Mouse (Mus musculus): ENCODE data around the gene Hmgb4. TPM values are rescaled to one million over a fixed set of nuclear protein-coding genes. Genes with fewer than 3 reads are reported as not detected.

Hmgb4 gene
- polyA plus RNA-seq, 1 experiment: not detected

GRCm38 (mm10) chr4:128270177-128270576 lies 9.4 kb upstream of the Hmgb4 start:
- no peaks in the 10 kb centered on the region for H3K4me1 ChIP-seq (ENCODE audit: control insufficient read depth)
- H3K36me3 ChIP-seq (ENCODE audit: control insufficient read depth): no peaks in the 10 kb centered on the region
- H3K27me3 ChIP-seq (ENCODE audit: control insufficient read depth): no peaks in the 10 kb centered on the region
- peaks cover 72% of the 10 kb centered on the region for H3K9me3 ChIP-seq (ENCODE audit: control insufficient read depth, low read length)
- TF ChIP-seq GATA1 (IDR thresholded peaks at IDR 0.05; ENCODE audit: low read length) (no peak), TAL1 (IDR thresholded peaks at IDR 0.05; ENCODE audit: low read length) (no peak)
- H3K4me3 ChIP-seq (replicated peaks): no peak overlapping the region

GRCm38 (mm10) chr4:128269261-128269875 lies 8.6 kb upstream of the Hmgb4 start:
- TF ChIP-seq GATA1 (IDR thresholded peaks at IDR 0.05; ENCODE audit: low read length) (no peak), TAL1 (IDR thresholded peaks at IDR 0.05; ENCODE audit: low read length) (no peak)
- Histone ChIP-seq H3K36me3 (ENCODE audit: control insufficient read depth) (no peaks in the 10 kb centered on the region), H3K4me1 (ENCODE audit: control insufficient read depth) (no peaks in the 10 kb centered on the region), H3K9me3 (ENCODE audit: control insufficient read depth, low read length) (peaks cover 76% of the 10 kb centered on the region), H3K4me3 (replicated peaks) (no peak overlapping the region), H3K27me3 (ENCODE audit: control insufficient read depth) (no peaks in the 10 kb centered on the region)

- no peaks in the 10 kb centered on the region for H3K27me3 ChIP-seq (ENCODE audit: control insufficient read depth)
- no peak for TF ChIP-seq TAL1 (IDR thresholded peaks at IDR 0.05; ENCODE audit: low read length)
- no peaks in the 10 kb centered on the region for H3K36me3 ChIP-seq (ENCODE audit: control insufficient read depth)
- H3K4me3 ChIP-seq (replicated peaks): no peak overlapping the region
- no peaks in the 10 kb centered on the region for H3K4me1 ChIP-seq (ENCODE audit: control insufficient read depth)
- peaks cover 72% of the 10 kb centered on the region for H3K9me3 ChIP-seq (ENCODE audit: control insufficient read depth, low read length)
Observed at GRCm38 (mm10) chr4:128265341-128265740, 4.6 kb upstream of the Hmgb4 start.

- H3K9me3 ChIP-seq (ENCODE audit: control insufficient read depth, low read length): peaks cover 74% of the 10 kb centered on the region
- H3K4me1 ChIP-seq (ENCODE audit: control insufficient read depth): no peaks in the 10 kb centered on the region
- no peaks in the 10 kb centered on the region for H3K27me3 ChIP-seq (ENCODE audit: control insufficient read depth)
- no peaks in the 10 kb centered on the region for H3K36me3 ChIP-seq (ENCODE audit: control insufficient read depth)
- no peak overlapping the region for H3K4me3 ChIP-seq (replicated peaks)
- no peak for TF ChIP-seq GATA1 (IDR thresholded peaks at IDR 0.05; ENCODE audit: low read length)
- no peak for TF ChIP-seq TAL1 (IDR thresholded peaks at IDR 0.05; ENCODE audit: low read length)
Observed at GRCm38 (mm10) chr4:128264491-128264890, 3.7 kb upstream of the Hmgb4 start.

GRCm38 (mm10) chr4:128259211-128259610 lies 1.5 kb downstream of the Hmgb4 start:
- Histone ChIP-seq H3K4me3 (replicated peaks) (no peak overlapping the region), H3K4me1 (ENCODE audit: control insufficient read depth) (no peaks in the 10 kb centered on the region), H3K9me3 (ENCODE audit: control insufficient read depth, low read length) (peaks cover 48% of the 10 kb centered on the region), H3K27me3 (ENCODE audit: control insufficient read depth) (no peaks in the 10 kb centered on the region), H3K36me3 (ENCODE audit: control insufficient read depth) (no peaks in the 10 kb centered on the region)
- TF ChIP-seq GATA1 (IDR thresholded peaks at IDR 0.05; ENCODE audit: low read length): no peak

- H3K9me3 ChIP-seq (ENCODE audit: control insufficient read depth, low read length): peaks cover 63% of the 10 kb centered on the region
- H3K27me3 ChIP-seq (ENCODE audit: control insufficient read depth): no peaks in the 10 kb centered on the region
- no peak overlapping the region for H3K4me3 ChIP-seq (replicated peaks)
- H3K4me1 ChIP-seq (ENCODE audit: control insufficient read depth): no peaks in the 10 kb centered on the region
- TF ChIP-seq GATA1 (IDR thresholded peaks at IDR 0.05; ENCODE audit: low read length) (no peak), TAL1 (IDR thresholded peaks at IDR 0.05; ENCODE audit: low read length) (no peak)
- no peaks in the 10 kb centered on the region for H3K36me3 ChIP-seq (ENCODE audit: control insufficient read depth)
Observed at GRCm38 (mm10) chr4:128248676-128249075, 12.1 kb downstream of the Hmgb4 start.

GRCm38 (mm10) chr4:128245201-128245600 lies 15.6 kb downstream of the Hmgb4 start:
- no peaks in the 10 kb centered on the region for H3K36me3 ChIP-seq (ENCODE audit: control insufficient read depth)
- no peaks in the 10 kb centered on the region for H3K27me3 ChIP-seq (ENCODE audit: control insufficient read depth)
- H3K4me1 ChIP-seq (ENCODE audit: control insufficient read depth): no peaks in the 10 kb centered on the region
- H3K9me3 ChIP-seq (ENCODE audit: control insufficient read depth, low read length): peaks cover 35% of the 10 kb centered on the region
- no peak overlapping the region for H3K4me3 ChIP-seq (replicated peaks)
- TF ChIP-seq TAL1 (IDR thresholded peaks at IDR 0.05; ENCODE audit: low read length) (no peak), GATA1 (IDR thresholded peaks at IDR 0.05; ENCODE audit: low read length) (no peak)

- Histone ChIP-seq H3K27me3 (ENCODE audit: control insufficient read depth) (no peaks in the 10 kb centered on the region), H3K4me3 (replicated peaks) (no peak overlapping the region), H3K9me3 (ENCODE audit: control insufficient read depth, low read length) (peaks cover 15% of the 10 kb centered on the region), H3K4me1 (ENCODE audit: control insufficient read depth) (no peaks in the 10 kb centered on the region), H3K36me3 (ENCODE audit: control insufficient read depth) (no peaks in the 10 kb centered on the region)
- TF ChIP-seq TAL1 (IDR thresholded peaks at IDR 0.05; ENCODE audit: low read length) (no peak), GATA1 (IDR thresholded peaks at IDR 0.05; ENCODE audit: low read length) (no peak)
Observed at GRCm38 (mm10) chr4:128241854-128242356, 18.9 kb downstream of the Hmgb4 start.

- Histone ChIP-seq H3K36me3 (ENCODE audit: control insufficient read depth) (no peaks in the 10 kb centered on the region), H3K4me3 (replicated peaks) (no peak overlapping the region), H3K9me3 (ENCODE audit: control insufficient read depth, low read length) (peaks cover 17% of the 10 kb centered on the region), H3K4me1 (ENCODE audit: control insufficient read depth) (no peaks in the 10 kb centered on the region), H3K27me3 (ENCODE audit: control insufficient read depth) (no peaks in the 10 kb centered on the region)
- TF ChIP-seq GATA1 (IDR thresholded peaks at IDR 0.05; ENCODE audit: low read length): no peak
- TF ChIP-seq TAL1 (IDR thresholded peaks at IDR 0.05; ENCODE audit: low read length): no peak
Observed at GRCm38 (mm10) chr4:128241075-128241853, 19.5 kb downstream of the Hmgb4 start.
